Mouse (Mus musculus) forebrain, embryonic 11.5 days (tissue): ENCODE measurements around the gene Snrpg. TPM values are rescaled to one million over a fixed set of nuclear protein-coding genes. Genes with fewer than 3 reads are reported as not detected.
A peak's percentile ranks its signal among the peaks of the same experiment; 100 is the strongest.

Experiments used
- ATAC-seq: fragments of 200-750 bp; cut with Nextera tagmentation; replicated peaks from 2 replicates; pipeline ENCODE4 v1.8.0; 2017; ENCODE audit warnings: moderate TSS enrichment; ENCODE audit not compliant: low FRiP score
- DNase-seq: peaks from one replicate; pipeline ENCODE4 v3.0.0-alpha.2; 2017; ENCODE audit warnings: low spot score
- H3K27ac ChIP-seq: fragments of 300-500 bp; sonication (generic); 2 replicates; pipeline ENCODE4 v1.5.1; 2014; ENCODE audit warnings: low read depth, low read length
- H3K27me3 ChIP-seq: fragments of 300-500 bp; sonication (generic); 2 replicates; pipeline ENCODE4 v1.6.1; 2014; ENCODE audit warnings: mild to moderate bottlenecking, low read length, mixed read lengths; ENCODE audit not compliant: control insufficient read depth, insufficient read depth
- H3K36me3 ChIP-seq: fragments of 300-500 bp; sonication (generic); 2 replicates; pipeline ENCODE4 v1.6.1; 2014; ENCODE audit warnings: mild to moderate bottlenecking, low read length, moderate library complexity, mixed read lengths; ENCODE audit not compliant: control insufficient read depth, insufficient read depth
- H3K4me1 ChIP-seq: fragments of 300-500 bp; sonication (generic); replicated peaks from 2 replicates; pipeline ENCODE4 v1.6.1; 2014; ENCODE audit warnings: low read length, mixed read lengths; ENCODE audit not compliant: control insufficient read depth, insufficient read depth
- H3K4me2 ChIP-seq: fragments of 300-500 bp; sonication (generic); 2 replicates; pipeline ENCODE4 v1.6.1; 2014; ENCODE audit warnings: low read depth, mild to moderate bottlenecking, low read length, moderate library complexity, mixed read lengths; ENCODE audit not compliant: severe bottlenecking
- H3K4me3 ChIP-seq: fragments of 300-500 bp; sonication (generic); 2 replicates; pipeline ENCODE4 v1.5.1; 2014; ENCODE audit warnings: low read depth, low read length
- H3K9ac ChIP-seq: fragments of 300-500 bp; sonication (generic); 2 replicates; pipeline ENCODE4 v1.6.1; 2014; ENCODE audit warnings: low read length
- H3K9me3 ChIP-seq: fragments of 300-500 bp; sonication (generic); 2 replicates; pipeline ENCODE4 v1.6.1; 2016; ENCODE audit warnings: low read length, mixed read lengths; ENCODE audit not compliant: control insufficient read depth
- WGBS: fragments of 180-500 bp; shearing (Covaris S2); extraction: QIAGEN DNeasy Blood & Tissue Kit; methylation state at CpG from one replicate; pipeline ENCODE4 v1.1.7; 2014; 5-methylcytosine and 5-hydroxymethylcytosine counted together
- polyA plus RNA-seq: library from polyadenylated mRNA; unstranded; fragments of >200 nt; fragmentation: Nextera tagmentation; extraction: Ambion mirVana; gene quantifications from 2 replicates; pipeline ENCODE4 v1.2.1, GENCODE M21; 2014

Gene Snrpg
- polyA plus RNA-seq, 1 experiment from 2014 or later = 792 TPM

- Histone ChIP-seq H3K4me2 (peak within 1 kb of the TSS; percentile 79), H3K27me3 (no peaks in the 10 kb centered on the region), H3K9ac (peak within 1 kb of the TSS; percentile 79), H3K9me3 (no peaks in the 10 kb centered on the region), H3K36me3 (peaks cover 8% of the 10 kb centered on the region; the same call in 1 of the 2 replicates), H3K4me1 (no peaks in the 10 kb centered on the region), H3K27ac (peak within 1 kb of the TSS; percentile 81), H3K4me3 (peak within 1 kb of the TSS; percentile 73)
- ATAC-seq (peak; percentile 95), DNase-seq (peak; percentile 93)
- under 1% methylated on average over 51 of the region's 51 CpGs for WGBS
Measured at GRCm38 (mm10) chr6:86396581-86397256, 25.6 kb downstream of the Snrpg start, which contains the start of gene Pcyox1. Gene Pcyox1, minus strand, starts transcription at chr6:86397154.

- H3K9me3 ChIP-seq = no peaks in the 10 kb centered on the region
Measured at GRCm38 (mm10) chr6:86397257-86397980, 26.3 kb downstream of the Snrpg start.

GRCm38 (mm10) chr6:86398986-86399385 lies 27.9 kb downstream of the Snrpg start:
- no peak for ATAC-seq
- no peaks in the 10 kb centered on the region for H3K4me1 ChIP-seq
- H3K27me3 ChIP-seq = no peaks in the 10 kb centered on the region
- H3K9me3 ChIP-seq = no peaks in the 10 kb centered on the region
- H3K9ac ChIP-seq = no peak overlapping the region
- H3K4me2 ChIP-seq = no peak overlapping the region
- no peak overlapping the region for H3K27ac ChIP-seq
- no peak overlapping the region for H3K4me3 ChIP-seq
- WGBS = 86% methylated on average over 2 of the region's 2 CpGs
- DNase-seq = no peak
- no peaks in the 10 kb centered on the region for H3K36me3 ChIP-seq

More at GRCm38 (mm10) chr6:86397257-86397980, 26.3 kb downstream of the Snrpg start:
- peak overlapping the region; percentile 79 for H3K9ac ChIP-seq
- H3K4me1 ChIP-seq = no peaks in the 10 kb centered on the region
- DNase-seq = no peak
- peak overlapping the region; percentile 79 for H3K4me2 ChIP-seq
- peaks cover 4% of the 10 kb centered on the region; the same call in 1 of the 2 replicates for H3K36me3 ChIP-seq
- H3K27me3 ChIP-seq = no peaks in the 10 kb centered on the region
- 8% methylated on average over 14 of the region's 14 CpGs for WGBS
- ATAC-seq = no peak
- peak overlapping the region; percentile 73 for H3K4me3 ChIP-seq
- H3K27ac ChIP-seq = no peak overlapping the region

- Histone ChIP-seq H3K9me3 (no peaks in the 10 kb centered on the region), H3K4me3 (no peak overlapping the region), H3K27ac (no peak overlapping the region), H3K36me3 (no peaks in the 10 kb centered on the region), H3K9ac (no peak overlapping the region), H3K4me2 (no peak overlapping the region), H3K27me3 (no peaks in the 10 kb centered on the region), H3K4me1 (no peaks in the 10 kb centered on the region)
- DNase-seq (no peak), ATAC-seq (no peak)
- 87% methylated on average over 2 of the region's 2 CpGs for WGBS
Measured at GRCm38 (mm10) chr6:86399995-86400394, 28.9 kb downstream of the Snrpg start.

- Histone ChIP-seq H3K4me3 (no peak overlapping the region), H3K4me2 (peak overlapping the region; percentile 37; the same call in 1 of the 2 replicates), H3K36me3 (no peaks in the 10 kb centered on the region), H3K27me3 (no peaks in the 10 kb centered on the region), H3K4me1 (no peaks in the 10 kb centered on the region), H3K27ac (no peak overlapping the region), H3K9me3 (no peaks in the 10 kb centered on the region), H3K9ac (peak overlapping the region; percentile 14; the same call in 1 of the 2 replicates)
- peak; percentile 75 for DNase-seq
- WGBS = 5% methylated on average over 9 of the region's 9 CpGs
- ATAC-seq = no peak
Measured at GRCm38 (mm10) chr6:86400972-86401371, 29.9 kb downstream of the Snrpg start.

- Histone ChIP-seq H3K4me2 (peak overlapping the region; percentile 28; the same call in 1 of the 2 replicates), H3K27me3 (no peaks in the 10 kb centered on the region), H3K4me3 (peak overlapping the region; percentile 82), H3K27ac (no peak overlapping the region), H3K9me3 (no peaks in the 10 kb centered on the region), H3K36me3 (no peaks in the 10 kb centered on the region), H3K9ac (no peak overlapping the region), H3K4me1 (no peaks in the 10 kb centered on the region; the same call in 1 of the 2 replicates)
- no peak for ATAC-seq
- DNase-seq = no peak
- WGBS = 39% methylated on average over 12 of the region's 12 CpGs
Measured at GRCm38 (mm10) chr6:86402681-86403607, 31.8 kb downstream of the Snrpg start.

GRCm38 (mm10) chr6:86403728-86404099 lies 32.6 kb downstream of the Snrpg start:
- peak overlapping the region; percentile 82 for H3K4me3 ChIP-seq
- peak; percentile 93 for DNase-seq
- peak overlapping the region; percentile 75; the same call in 1 of the 2 replicates for H3K4me2 ChIP-seq
- ATAC-seq = peak; percentile 75
- H3K27me3 ChIP-seq = no peaks in the 10 kb centered on the region
- peak overlapping the region; percentile 100 for H3K9ac ChIP-seq
- H3K9me3 ChIP-seq = no peaks in the 10 kb centered on the region
- H3K36me3 ChIP-seq = no peaks in the 10 kb centered on the region
- peak overlapping the region; percentile 100 for H3K27ac ChIP-seq
- H3K4me1 ChIP-seq = no peaks in the 10 kb centered on the region; the same call in 1 of the 2 replicates
- 1% methylated on average over 15 of the region's 15 CpGs for WGBS
